Mouse (Mus musculus) stomach, postnatal 0 days (tissue): ENCODE measurements around the gene Asb15. TPM values are rescaled to one million over a fixed set of nuclear protein-coding genes. Genes with fewer than 3 reads are reported as not detected.

Source experiments
- ATAC-seq: fragments of 200-750 bp; cut with Nextera tagmentation; 2 replicates; pipeline ENCODE4 v1.8.0; 2017; ENCODE audit not compliant: low FRiP score, low TSS enrichment
- DNase-seq: peaks from one replicate; pipeline ENCODE4 v3.0.0-alpha.2; 2016; ENCODE audit warnings: low spot score
- H3K27ac ChIP-seq: fragments of 300-500 bp; sonication (generic); replicated peaks from 2 replicates; pipeline ENCODE4 v1.5.1; 2014; ENCODE audit warnings: mild to moderate bottlenecking, control low read depth
- H3K27me3 ChIP-seq: fragments of 300-500 bp; sonication (generic); 2 replicates; pipeline ENCODE4 v1.6.1; 2014; ENCODE audit warnings: low read length; ENCODE audit not compliant: control insufficient read depth, insufficient read depth
- H3K36me3 ChIP-seq: fragments of 300-500 bp; sonication (generic); 2 replicates; pipeline ENCODE4 v1.6.1; 2014; ENCODE audit warnings: low read length, mixed read lengths; ENCODE audit not compliant: control insufficient read depth, insufficient read depth
- H3K4me1 ChIP-seq: fragments of 300-500 bp; sonication (generic); replicated peaks from 2 replicates; pipeline ENCODE4 v1.6.1; 2014; ENCODE audit warnings: antibody characterized with exemption; ENCODE audit not compliant: control insufficient read depth, insufficient read depth
- H3K4me2 ChIP-seq: fragments of 300-500 bp; sonication (generic); replicated peaks from 2 replicates; pipeline ENCODE4 v1.6.1; 2014; ENCODE audit warnings: low read depth, mild to moderate bottlenecking, control low read depth, moderate library complexity
- H3K4me3 ChIP-seq: fragments of 300-500 bp; sonication (generic); 2 replicates; pipeline ENCODE4 v1.5.1; 2014; ENCODE audit warnings: low read depth, low read length, control low read depth
- H3K9ac ChIP-seq: fragments of 300-500 bp; sonication (generic); 2 replicates; pipeline ENCODE4 v1.6.1; 2014; ENCODE audit warnings: mild to moderate bottlenecking, low read length, control low read depth, mixed read lengths
- H3K9me3 ChIP-seq: fragments of 300-500 bp; sonication (generic); 2 replicates; pipeline ENCODE4 v1.6.1; 2016; ENCODE audit warnings: low read length; ENCODE audit not compliant: control insufficient read depth
- CTCF ChIP-seq: IDR thresholded peaks from 2 replicates; pipeline ENCODE4 v1.5.1; 2016; ENCODE audit warnings: antibody characterized with exemption, low read depth, mild to moderate bottlenecking, moderate library complexity
- EP300 ChIP-seq: optimal IDR thresholded peaks from 2 replicates; pipeline ENCODE3; 2016; ENCODE audit warnings: antibody characterized with exemption
- WGBS: fragments of 180-500 bp; shearing (Covaris S2); extraction: QIAGEN DNeasy Blood & Tissue Kit; methylation state at CpG from one replicate; pipeline ENCODE4 v1.1.7; 2014; 5-methylcytosine and 5-hydroxymethylcytosine counted together
- polyA plus RNA-seq: library from polyadenylated mRNA; unstranded; fragments of >200 nt; fragmentation: Nextera tagmentation; extraction: Ambion mirVana; gene quantifications from 2 replicates; pipeline ENCODE4 v1.2.1, GENCODE M21; 2015

Gene Asb15
- polyA plus RNA-seq, 1 experiment from 2014 or later: 0.06 TPM

DNA sequence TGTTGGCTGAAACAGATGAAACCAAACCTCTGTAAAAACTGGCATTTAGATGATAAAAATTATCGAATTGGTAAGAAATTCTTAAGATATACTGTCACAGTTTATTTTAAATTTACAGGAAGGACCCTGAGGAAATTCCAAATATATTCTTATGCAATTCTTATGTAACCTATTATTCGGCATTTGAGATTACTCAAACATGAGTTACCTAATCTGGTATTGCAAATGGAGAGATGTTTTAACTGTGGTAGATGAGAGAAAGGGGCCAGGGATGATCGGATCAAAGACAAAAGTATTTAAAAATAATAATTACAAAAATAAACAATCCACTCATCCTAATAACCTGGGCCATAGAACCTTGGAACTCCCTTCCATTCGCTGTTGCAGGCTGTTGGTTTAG lies 82.4 kb downstream of the Asb15 start:
- WGBS: 88% methylated on average over 4 of the region's 4 CpGs
- no peak for DNase-seq
- no peaks in the 10 kb centered on the region for H3K27me3 ChIP-seq
- H3K4me2 ChIP-seq: no peak overlapping the region
- H3K4me1 ChIP-seq: no peaks in the 10 kb centered on the region
- TF ChIP-seq CTCF (no peak), EP300 (no peak)
- ATAC-seq: no peak
- peaks cover 6% of the 10 kb centered on the region; the same call in 1 of the 2 replicates for H3K36me3 ChIP-seq
- no peak overlapping the region for H3K9ac ChIP-seq
- no peaks in the 10 kb centered on the region for H3K9me3 ChIP-seq
- no peak overlapping the region for H3K27ac ChIP-seq
- H3K4me3 ChIP-seq: no peak overlapping the region

DNA sequence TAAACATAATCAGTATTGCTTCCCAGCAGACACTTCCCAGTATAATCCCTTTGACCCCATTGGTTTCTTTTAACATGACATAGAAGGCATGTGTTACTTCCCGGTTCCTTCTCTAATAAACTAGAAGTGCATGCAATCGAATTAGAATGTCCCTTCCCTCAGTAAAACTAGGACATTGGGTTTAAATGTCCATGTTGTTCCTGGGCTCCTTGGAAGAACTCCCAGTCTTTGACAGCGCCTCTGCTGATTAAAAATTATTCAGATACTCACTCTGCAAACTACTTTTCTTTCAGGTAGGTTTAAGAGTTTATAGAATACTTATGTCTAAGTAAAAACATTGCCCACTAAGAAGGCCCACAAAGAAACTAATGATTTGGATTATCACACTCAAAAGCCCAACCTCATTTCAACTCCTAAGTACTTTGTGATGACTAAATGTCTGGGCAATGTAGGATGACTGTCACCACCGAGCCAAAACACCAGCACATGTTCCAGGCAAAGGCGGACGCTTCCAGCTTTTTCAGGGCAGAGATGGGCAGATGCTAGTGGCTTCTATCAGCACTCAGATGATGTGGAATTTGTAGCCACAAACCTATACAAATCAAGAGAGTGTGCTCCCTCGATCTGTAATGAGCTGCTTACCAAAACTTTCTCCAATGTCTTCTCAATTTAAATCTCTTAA lies 84.3 kb downstream of the Asb15 start:
- Histone ChIP-seq H3K4me2 (no peak overlapping the region), H3K36me3 (peaks cover 6% of the 10 kb centered on the region; the same call in 1 of the 2 replicates), H3K4me1 (no peaks in the 10 kb centered on the region), H3K27ac (no peak overlapping the region), H3K9me3 (no peaks in the 10 kb centered on the region), H3K4me3 (no peak overlapping the region), H3K9ac (no peak overlapping the region), H3K27me3 (no peaks in the 10 kb centered on the region)
- 73% methylated on average over 7 of the region's 7 CpGs for WGBS
- no peak for ATAC-seq
- TF ChIP-seq CTCF: no peak
- no peak for TF ChIP-seq EP300
- no peak for DNase-seq

- Histone ChIP-seq H3K36me3 (peaks cover 11% of the 10 kb centered on the region; the same call in 1 of the 2 replicates), H3K9ac (no peak overlapping the region), H3K27me3 (no peaks in the 10 kb centered on the region), H3K4me2 (no peak overlapping the region), H3K4me1 (no peaks in the 10 kb centered on the region), H3K27ac (no peak overlapping the region), H3K9me3 (no peaks in the 10 kb centered on the region), H3K4me3 (no peak overlapping the region)
- DNase-seq (no peak), ATAC-seq (no peak)
- 95% methylated on average over 6 of the region's 6 CpGs for WGBS
- no peak for TF ChIP-seq EP300
- TF ChIP-seq CTCF: no peak
These were observed 85.4 kb downstream of the Asb15 start for GRCm38 (mm10) chr6:24613346-24613745.

DNA sequence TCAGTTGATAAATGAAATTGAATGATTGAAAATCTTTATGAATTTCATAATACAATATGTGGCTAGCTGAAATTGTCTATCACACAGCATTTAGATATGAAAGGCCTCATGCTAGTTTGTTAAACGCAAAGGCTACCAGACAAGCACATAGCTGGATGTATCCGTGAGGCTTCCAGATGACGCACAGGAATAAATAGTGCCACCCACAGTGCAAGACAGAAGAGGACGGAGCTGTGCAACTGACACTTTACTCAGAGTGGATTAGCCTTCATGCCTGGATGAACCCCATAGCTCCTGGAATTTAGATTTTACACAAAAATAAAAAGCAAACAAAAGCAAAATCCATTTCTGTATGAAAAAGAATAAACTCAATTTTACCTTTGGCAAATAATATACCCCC lies 86.0 kb downstream of the Asb15 start:
- ATAC-seq (no peak), DNase-seq (no peak)
- Histone ChIP-seq H3K9ac (no peak overlapping the region), H3K27ac (no peak overlapping the region), H3K36me3 (peaks cover 11% of the 10 kb centered on the region; the same call in 1 of the 2 replicates), H3K4me2 (no peak overlapping the region), H3K9me3 (no peaks in the 10 kb centered on the region), H3K4me3 (no peak overlapping the region), H3K4me1 (no peaks in the 10 kb centered on the region), H3K27me3 (no peaks in the 10 kb centered on the region)
- 88% methylated on average over 4 of the region's 4 CpGs for WGBS
- no peak for TF ChIP-seq EP300
- no peak for TF ChIP-seq CTCF

DNA sequence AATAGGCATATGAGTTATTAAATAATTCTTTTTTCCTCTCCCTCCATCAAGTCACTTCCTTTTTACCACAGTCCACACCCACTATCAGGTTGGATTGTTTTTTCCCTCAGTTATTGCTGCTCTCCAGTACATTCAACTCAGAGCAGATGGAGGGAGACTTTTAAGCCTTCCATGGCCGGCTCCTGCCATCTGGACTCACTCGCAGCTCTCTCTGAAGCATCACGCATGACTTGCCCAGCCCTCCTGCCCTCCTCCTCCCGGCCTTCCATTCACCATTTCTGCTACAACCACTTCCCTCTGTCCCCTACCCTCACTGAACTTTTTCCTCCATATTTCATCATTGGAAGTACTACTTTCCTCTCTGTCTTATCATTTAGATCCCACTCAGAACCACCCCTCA lies 88.8 kb downstream of the Asb15 start:
- Histone ChIP-seq H3K36me3 (peaks cover 14% of the 10 kb centered on the region; the same call in 1 of the 2 replicates), H3K9ac (no peak overlapping the region), H3K4me2 (no peak overlapping the region), H3K4me1 (no peaks in the 10 kb centered on the region), H3K27me3 (no peaks in the 10 kb centered on the region), H3K9me3 (no peaks in the 10 kb centered on the region), H3K4me3 (no peak overlapping the region), H3K27ac (no peak overlapping the region)
- DNase-seq: no peak
- TF ChIP-seq EP300 (no peak), CTCF (no peak)
- 79% methylated on average over 4 of the region's 4 CpGs for WGBS
- ATAC-seq: no peak

GRCm38 (mm10) chr6:24619285-24620045 lies 91.5 kb downstream of the Asb15 start:
- DNase-seq (no peak), ATAC-seq (no peak)
- 58% methylated on average over 6 of the region's 6 CpGs for WGBS
- no peak overlapping the region for H3K27ac ChIP-seq
- H3K9me3 ChIP-seq: no peaks in the 10 kb centered on the region
- no peak overlapping the region for H3K4me3 ChIP-seq
- H3K4me1 ChIP-seq: no peaks in the 10 kb centered on the region
- no peak overlapping the region for H3K4me2 ChIP-seq
- H3K36me3 ChIP-seq: peaks cover 10% of the 10 kb centered on the region; the same call in 1 of the 2 replicates
- TF ChIP-seq CTCF: no peak
- no peak for TF ChIP-seq EP300
- H3K9ac ChIP-seq: no peak overlapping the region
- no peaks in the 10 kb centered on the region for H3K27me3 ChIP-seq
